Mouse (Mus musculus) midbrain, embryonic 15.5 days (tissue): Measurements from ENCODE around the gene Hdhd3. TPM values are rescaled to one million over a fixed set of nuclear protein-coding genes. Genes with fewer than 3 reads are reported as not detected.
A peak's percentile ranks its signal among the peaks of the same experiment; 100 is the strongest.

Source experiments
- ATAC-seq: fragments of 200-750 bp; cut with Nextera tagmentation; replicated peaks from 2 replicates; pipeline ENCODE4 v1.8.0; 2017; ENCODE audit warnings: moderate TSS enrichment
- H3K27ac ChIP-seq: fragments of 300-500 bp; sonication (generic); 2 replicates; pipeline ENCODE4 v1.5.1; 2015; ENCODE audit warnings: mild to moderate bottlenecking, inconsistent platforms
- H3K27me3 ChIP-seq: fragments of 300-500 bp; sonication (generic); replicated peaks from 2 replicates; pipeline ENCODE4 v1.6.1; 2015; ENCODE audit warnings: inconsistent platforms
- H3K36me3 ChIP-seq: fragments of 300-500 bp; sonication (generic); replicated peaks from 2 replicates; pipeline ENCODE4 v1.6.1; 2015; ENCODE audit warnings: inconsistent platforms
- H3K4me1 ChIP-seq: fragments of 300-500 bp; sonication (generic); 2 replicates; pipeline ENCODE4 v1.6.1; 2015; ENCODE audit warnings: inconsistent platforms
- H3K4me2 ChIP-seq: fragments of 300-500 bp; sonication (generic); 2 replicates; pipeline ENCODE4 v1.6.1; 2015; ENCODE audit warnings: inconsistent platforms, mild to moderate bottlenecking, moderate library complexity
- H3K4me3 ChIP-seq: fragments of 300-500 bp; sonication (generic); 2 replicates; pipeline ENCODE4 v1.5.1; 2015; ENCODE audit warnings: mild to moderate bottlenecking, inconsistent platforms
- H3K9ac ChIP-seq: fragments of 300-500 bp; sonication (generic); 2 replicates; pipeline ENCODE4 v1.6.1; 2015; ENCODE audit warnings: mild to moderate bottlenecking, inconsistent platforms
- H3K9me3 ChIP-seq: fragments of 300-500 bp; sonication (generic); 2 replicates; pipeline ENCODE4 v1.6.1; 2016; ENCODE audit warnings: inconsistent platforms
- whole genome bisulfite sequencing: fragments of 180-500 bp; shearing (Covaris S2); methylation state at CpG from one replicate; pipeline ENCODE4 v1.1.7; 2015; ENCODE audit warnings: mixed read lengths; 5-methylcytosine and 5-hydroxymethylcytosine counted together
- polyA plus RNA-seq: library from polyadenylated mRNA; unstranded; fragments of >200 nt; fragmentation: Nextera tagmentation; extraction: Ambion mirVana; gene quantifications from 2 replicates; pipeline ENCODE4 v1.2.1, GENCODE M21; 2015

Hdhd3 gene
- polyA plus RNA-seq, 1 experiment from 2014 or later: 12.7 TPM

DNA sequence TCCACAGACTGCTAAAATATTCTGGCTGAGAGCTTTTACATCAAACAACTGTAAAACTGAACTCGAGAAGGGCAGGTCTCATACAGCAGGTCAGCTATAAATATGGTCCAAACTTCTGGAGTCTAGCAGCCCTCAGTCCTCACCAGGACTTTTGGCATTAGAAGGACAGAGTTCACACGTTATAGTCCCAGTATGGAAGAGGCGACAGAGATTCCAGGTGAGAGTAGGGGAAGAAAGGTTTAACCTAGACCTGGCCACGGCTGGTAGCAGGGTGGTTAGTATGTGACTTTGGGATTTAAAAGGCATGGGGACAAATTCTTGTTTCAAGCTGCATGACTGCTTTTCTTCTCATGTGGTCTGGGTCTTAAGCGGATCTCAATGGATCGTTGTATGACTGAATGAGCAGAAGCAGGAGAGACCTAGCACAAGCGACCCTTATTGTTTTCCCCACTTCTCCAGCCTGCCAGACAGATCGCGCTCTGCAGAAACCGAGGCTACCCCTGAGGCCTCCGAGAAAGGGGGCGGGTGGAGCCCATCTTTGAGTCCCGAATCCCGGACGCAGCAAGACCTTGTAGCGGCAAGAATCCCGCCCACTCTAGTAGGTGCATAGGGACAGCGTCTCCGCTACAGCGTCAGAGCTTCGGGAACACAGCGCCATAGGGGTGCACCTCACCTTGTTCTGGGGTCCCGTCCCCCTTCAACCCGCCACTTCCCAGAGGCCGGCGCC is 16.0 kb upstream of the Hdhd3 start:
- Histone ChIP-seq H3K9me3 (no peaks in the 10 kb centered on the region), H3K27me3 (no peaks in the 10 kb centered on the region), H3K36me3 (no peaks in the 10 kb centered on the region), H3K27ac (peak overlapping the region; percentile 79), H3K4me3 (peak overlapping the region; percentile 82), H3K4me2 (peak overlapping the region; percentile 79), H3K9ac (peak overlapping the region; percentile 91), H3K4me1 (peaks cover 31% of the 10 kb centered on the region)
- peak; percentile 85 for ATAC-seq
- under 1% methylated on average over 26 of the region's 26 CpGs for WGBS

DNA sequence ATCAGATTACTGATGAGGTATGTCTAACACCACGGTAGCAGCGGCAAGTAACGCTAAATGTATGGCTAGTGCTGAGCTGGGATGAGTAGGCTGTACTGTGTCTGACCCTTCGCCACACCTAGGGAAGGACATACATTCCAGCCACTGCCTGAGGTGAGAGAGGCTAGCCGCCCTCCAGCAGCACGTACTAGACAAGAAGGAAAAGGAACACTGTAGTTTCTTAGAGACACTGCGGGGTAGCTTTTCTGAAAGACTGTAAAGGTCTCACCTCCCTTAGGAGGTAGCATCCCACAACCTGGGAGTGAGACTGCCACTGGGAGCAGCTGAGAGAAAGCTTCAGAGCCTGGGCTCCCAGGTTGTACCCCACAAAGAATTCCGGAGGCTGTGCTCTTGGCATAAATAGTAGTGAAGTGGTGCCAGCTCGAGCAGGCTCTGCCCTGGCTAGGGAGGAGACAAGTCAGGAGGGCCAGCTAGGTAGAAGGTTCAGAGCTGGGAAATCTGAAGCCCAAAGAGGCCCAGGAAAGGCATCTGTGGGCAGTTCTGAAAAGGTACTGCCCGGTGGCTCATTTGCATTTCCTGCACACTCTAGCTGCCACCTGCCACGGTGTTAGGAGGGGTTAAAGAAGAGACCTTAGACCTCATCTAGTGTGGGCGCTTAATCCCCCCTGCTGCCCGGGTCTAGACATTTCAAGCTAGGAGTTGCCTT is 15.3 kb upstream of the Hdhd3 start:
- 0 out of 2 replicates have a peak, but pooled peaks have one; percentile 6 for ATAC-seq
- H3K9me3 ChIP-seq: no peaks in the 10 kb centered on the region
- H3K27ac ChIP-seq: 0 out of 2 replicates have a peak overlapping the region, but pooled peaks have one; percentile 79
- H3K4me3 ChIP-seq: peak overlapping the region; percentile 82
- H3K27me3 ChIP-seq: no peaks in the 10 kb centered on the region
- peak overlapping the region; percentile 91 for H3K9ac ChIP-seq
- peaks cover under 1% of the 10 kb centered on the region; the same call in 1 of the 2 replicates for H3K36me3 ChIP-seq
- H3K4me1 ChIP-seq: peaks cover 23% of the 10 kb centered on the region
- 53% methylated on average over 13 of the region's 13 CpGs for WGBS
- peak overlapping the region; percentile 79 for H3K4me2 ChIP-seq

DNA sequence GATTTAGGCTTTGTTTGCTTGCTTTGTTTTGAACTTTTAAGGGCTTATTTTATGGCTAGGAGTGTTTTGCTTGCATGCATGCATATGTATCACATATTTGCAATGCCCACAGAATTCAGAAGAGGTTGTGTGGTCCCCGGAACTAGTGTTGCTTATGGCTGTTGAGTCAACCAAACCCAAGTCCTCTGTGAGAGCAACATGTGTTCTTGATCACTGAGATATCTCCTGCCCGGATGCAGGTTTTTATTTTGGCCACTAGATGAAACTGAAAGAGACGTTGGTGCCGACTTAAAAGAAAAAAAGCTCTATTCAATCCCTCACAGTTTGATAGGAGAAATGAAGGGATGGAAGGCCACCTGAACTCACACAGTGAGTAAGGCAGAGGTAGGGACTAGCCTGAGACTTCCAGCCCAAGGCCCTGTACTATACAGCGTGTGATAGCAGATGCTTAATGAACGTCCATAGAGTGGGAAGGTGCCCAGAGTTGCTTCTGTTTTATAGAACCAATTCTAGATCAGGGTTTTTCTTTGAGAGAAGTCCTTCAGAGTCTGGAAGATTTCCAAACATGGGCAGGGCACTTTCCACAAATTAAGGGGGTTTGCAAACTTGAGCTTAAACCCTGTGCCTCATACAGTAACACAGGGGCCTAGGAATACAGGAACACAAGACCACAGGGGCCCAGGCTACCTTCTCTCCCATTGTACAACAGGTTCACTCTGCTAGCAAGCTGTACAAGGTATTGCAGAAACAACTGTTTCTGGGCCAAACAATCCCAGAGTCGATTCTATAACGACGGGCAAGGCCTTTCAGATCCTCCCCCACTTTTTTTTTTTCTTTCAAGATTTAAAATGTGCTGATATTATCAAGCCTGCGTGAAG is 14.5 kb upstream of the Hdhd3 start:
- Histone ChIP-seq H3K9me3 (no peaks in the 10 kb centered on the region), H3K9ac (no peak overlapping the region), H3K4me3 (no peak overlapping the region), H3K4me1 (peaks cover 22% of the 10 kb centered on the region), H3K4me2 (no peak overlapping the region), H3K27ac (no peak overlapping the region), H3K27me3 (no peaks in the 10 kb centered on the region), H3K36me3 (peaks cover 9% of the 10 kb centered on the region; the same call in 1 of the 2 replicates)
- ATAC-seq: no peak
- 83% methylated on average over 10 of the region's 10 CpGs for WGBS

DNA sequence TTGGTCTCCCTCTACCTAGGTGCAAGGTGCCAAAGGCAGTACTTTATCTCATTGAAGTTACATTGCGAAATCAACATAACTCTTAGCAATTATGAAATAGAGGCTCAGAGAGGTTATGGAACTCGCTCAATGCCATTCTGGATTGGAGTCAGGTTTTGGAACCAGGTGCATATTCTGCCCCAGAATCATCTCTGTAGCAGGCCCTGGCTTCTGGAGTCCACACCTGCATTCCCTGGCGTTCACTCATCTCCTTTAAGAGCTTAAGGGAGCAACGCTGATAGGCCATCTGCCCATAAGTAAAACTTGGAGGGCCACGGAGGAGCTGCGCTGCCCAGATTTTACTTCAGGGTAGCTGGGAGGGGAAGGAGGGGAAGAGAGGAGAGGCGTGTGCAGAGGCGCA is 13.8 kb upstream of the Hdhd3 start:
- no peak for ATAC-seq
- no peaks in the 10 kb centered on the region for H3K9me3 ChIP-seq
- no peak overlapping the region for H3K4me2 ChIP-seq
- peaks cover 22% of the 10 kb centered on the region for H3K4me1 ChIP-seq
- no peak overlapping the region for H3K9ac ChIP-seq
- peaks cover 15% of the 10 kb centered on the region; the same call in 1 of the 2 replicates for H3K36me3 ChIP-seq
- H3K4me3 ChIP-seq: no peak overlapping the region
- H3K27me3 ChIP-seq: no peaks in the 10 kb centered on the region
- WGBS: 93% methylated on average over 8 of the region's 8 CpGs
- H3K27ac ChIP-seq: no peak overlapping the region

DNA sequence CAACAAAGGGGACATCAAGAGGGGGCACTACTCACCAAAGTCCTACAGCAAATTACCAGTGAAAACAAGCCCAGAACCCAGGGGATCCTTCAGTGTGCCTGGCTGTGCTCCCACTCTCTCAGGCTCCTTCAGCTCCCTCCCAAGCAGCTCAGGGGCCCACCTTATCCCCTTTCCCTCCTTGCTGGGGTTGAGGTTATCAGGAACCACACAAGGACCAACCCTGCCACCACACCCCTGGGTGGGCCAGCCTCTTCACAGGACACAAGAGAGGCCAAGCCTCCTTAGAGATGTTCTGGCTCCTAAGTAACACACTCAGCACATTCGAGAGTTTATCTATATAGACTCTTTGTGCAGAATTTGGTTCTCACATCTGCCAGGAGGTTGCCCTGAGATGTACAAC is 13.3 kb upstream of the Hdhd3 start:
- peaks cover 19% of the 10 kb centered on the region for H3K36me3 ChIP-seq
- H3K4me1 ChIP-seq: peaks cover 22% of the 10 kb centered on the region
- H3K4me2 ChIP-seq: no peak overlapping the region
- no peaks in the 10 kb centered on the region for H3K27me3 ChIP-seq
- H3K9ac ChIP-seq: no peak overlapping the region
- H3K27ac ChIP-seq: no peak overlapping the region
- WGBS: 97% methylated on average over 1 of the region's 1 CpGs
- no peaks in the 10 kb centered on the region for H3K9me3 ChIP-seq
- no peak for ATAC-seq
- H3K4me3 ChIP-seq: no peak overlapping the region

DNA sequence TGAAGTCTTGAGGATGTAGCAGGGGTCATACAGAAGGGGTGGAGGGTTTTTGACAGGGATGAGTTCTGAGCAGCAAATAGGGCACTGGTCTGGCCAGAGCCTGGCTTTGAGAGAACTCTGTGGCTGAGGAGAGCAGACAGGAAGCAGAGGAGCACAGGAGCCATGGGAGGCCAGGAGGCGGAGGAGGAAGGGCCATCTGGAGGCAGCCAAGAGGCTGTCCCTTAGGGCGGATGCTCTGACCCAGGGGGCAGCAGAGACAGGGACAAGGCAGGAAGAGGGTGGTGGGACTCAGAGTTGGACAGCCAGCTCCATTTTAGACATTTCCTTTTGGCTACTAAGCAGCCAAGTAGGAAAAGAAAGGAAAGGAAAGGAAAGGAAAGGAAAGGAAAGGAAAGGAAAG is 12.8 kb upstream of the Hdhd3 start:
- no peak for ATAC-seq

DNA sequence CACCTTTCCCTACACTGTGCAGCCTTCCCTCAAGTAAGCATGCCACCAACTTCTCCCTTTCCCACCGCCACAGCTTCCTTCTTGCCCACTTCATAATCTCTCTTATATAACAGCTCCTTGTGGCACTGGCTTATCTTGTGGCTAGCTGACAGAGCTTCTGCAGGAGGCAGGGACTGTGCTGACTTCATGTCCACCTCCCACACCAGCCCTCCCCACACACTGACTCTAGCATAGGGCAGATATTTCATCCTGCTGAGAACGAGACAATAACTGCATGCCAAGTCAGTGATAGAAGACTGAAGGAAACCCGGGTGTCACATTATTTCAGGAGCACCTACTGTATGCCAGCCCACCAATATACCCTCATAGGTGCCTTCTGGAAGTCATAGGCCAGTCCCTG is 12.2 kb upstream of the Hdhd3 start:
- no peak for ATAC-seq
- Histone ChIP-seq H3K9ac (no peak overlapping the region), H3K9me3 (no peaks in the 10 kb centered on the region)

More for the DNA sequence above, 12.8 kb upstream of the Hdhd3 start:
- Histone ChIP-seq H3K27me3 (no peaks in the 10 kb centered on the region), H3K4me1 (peaks cover 22% of the 10 kb centered on the region), H3K4me3 (no peak overlapping the region), H3K27ac (no peak overlapping the region), H3K9ac (no peak overlapping the region), H3K9me3 (no peaks in the 10 kb centered on the region), H3K4me2 (no peak overlapping the region), H3K36me3 (peaks cover 24% of the 10 kb centered on the region)
- 40% methylated on average over 2 of the region's 2 CpGs for WGBS

DNA sequence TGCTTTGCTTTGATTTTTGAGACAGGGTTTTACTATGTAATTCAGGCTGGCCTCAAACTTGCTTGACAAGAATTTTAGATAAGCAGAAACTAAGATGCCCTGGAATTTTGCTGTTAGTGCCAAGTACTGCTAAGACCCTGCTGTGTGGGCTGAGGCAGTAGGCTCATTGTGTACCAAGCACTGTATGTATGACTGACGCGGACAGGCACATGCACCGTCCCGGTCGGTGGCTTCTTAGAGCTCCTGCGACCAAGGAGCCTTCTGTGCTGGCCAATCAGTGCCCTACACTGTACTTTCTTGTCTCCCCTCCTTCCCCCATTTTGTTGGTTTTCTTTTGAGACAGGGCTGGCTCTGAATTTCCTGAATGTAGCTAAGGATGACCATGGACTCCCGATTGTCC is 11.7 kb upstream of the Hdhd3 start:
- H3K4me1 ChIP-seq: peaks cover 13% of the 10 kb centered on the region
- H3K27me3 ChIP-seq: no peaks in the 10 kb centered on the region
- ATAC-seq: no peak
- no peak overlapping the region for H3K4me2 ChIP-seq
- H3K9me3 ChIP-seq: no peaks in the 10 kb centered on the region
- 91% methylated on average over 7 of the region's 7 CpGs for WGBS
- H3K27ac ChIP-seq: no peak overlapping the region
- H3K9ac ChIP-seq: no peak overlapping the region
- no peak overlapping the region for H3K4me3 ChIP-seq
- H3K36me3 ChIP-seq: peaks cover 33% of the 10 kb centered on the region

More for the DNA sequence above, 12.2 kb upstream of the Hdhd3 start:
- Histone ChIP-seq H3K4me1 (peaks cover 18% of the 10 kb centered on the region), H3K4me3 (no peak overlapping the region), H3K36me3 (peaks cover 29% of the 10 kb centered on the region), H3K27me3 (no peaks in the 10 kb centered on the region), H3K4me2 (no peak overlapping the region), H3K27ac (no peak overlapping the region)
- 82% methylated on average over 3 of the region's 3 CpGs for WGBS

DNA sequence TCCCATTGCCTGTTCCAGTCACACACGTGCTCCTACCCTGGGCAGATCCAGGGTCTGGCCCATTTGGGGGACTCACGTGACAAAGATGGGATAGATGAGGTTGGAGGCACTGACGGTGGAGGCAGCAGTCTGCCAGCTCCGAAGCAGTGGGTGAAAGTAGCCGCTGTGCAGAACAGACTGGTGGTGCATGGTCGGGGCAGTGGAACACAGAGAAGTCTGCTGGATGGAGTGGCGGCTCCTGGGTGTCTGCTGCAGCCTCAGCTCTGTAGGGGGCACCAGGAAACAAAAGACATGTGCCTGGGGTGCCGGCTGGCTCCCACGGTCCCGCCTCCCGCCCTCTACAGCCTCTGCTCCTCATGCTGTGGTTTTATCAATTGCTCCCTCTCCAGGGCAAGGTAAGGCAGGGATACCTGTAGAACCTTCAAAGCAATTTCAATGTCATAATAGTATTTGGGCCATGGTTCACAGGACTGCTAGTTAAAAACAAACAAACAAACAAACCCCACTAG is 10.8 kb upstream of the Hdhd3 start:
- ATAC-seq: no peak
- H3K9ac ChIP-seq: no peak overlapping the region
- H3K4me2 ChIP-seq: no peak overlapping the region
- H3K4me1 ChIP-seq: peaks cover 11% of the 10 kb centered on the region
- H3K4me3 ChIP-seq: no peak overlapping the region
- H3K9me3 ChIP-seq: no peaks in the 10 kb centered on the region
- WGBS: 52% methylated on average over 11 of the region's 11 CpGs
- H3K27ac ChIP-seq: no peak overlapping the region
- H3K36me3 ChIP-seq: peaks cover 43% of the 10 kb centered on the region
- H3K27me3 ChIP-seq: no peaks in the 10 kb centered on the region

DNA sequence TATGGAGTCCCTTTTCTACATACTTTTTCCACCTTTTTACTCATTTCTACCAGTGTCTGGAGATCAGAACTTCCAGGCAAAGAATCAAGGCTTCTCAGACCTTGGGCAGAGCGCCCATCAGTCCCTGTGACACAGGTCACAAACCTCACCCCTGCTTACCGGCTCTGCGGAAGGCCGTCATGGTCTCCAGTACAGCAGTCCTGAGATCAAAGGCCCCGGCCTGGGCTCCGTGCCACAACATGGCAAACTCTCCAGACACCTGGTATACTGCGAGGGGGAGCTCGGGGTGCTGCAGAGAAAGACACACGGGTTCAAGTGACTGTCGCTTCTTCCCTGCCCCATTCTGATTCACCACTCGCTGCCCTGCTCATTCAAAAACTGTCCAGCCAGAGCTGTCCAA is 6.7 kb upstream of the Hdhd3 start:
- Histone ChIP-seq H3K4me1 (no peaks in the 10 kb centered on the region), H3K27ac (no peak overlapping the region), H3K9me3 (no peaks in the 10 kb centered on the region), H3K4me2 (no peak overlapping the region), H3K4me3 (no peak overlapping the region), H3K27me3 (no peaks in the 10 kb centered on the region), H3K9ac (no peak overlapping the region), H3K36me3 (peaks cover 56% of the 10 kb centered on the region)
- 92% methylated on average over 11 of the region's 11 CpGs for WGBS
- no peak for ATAC-seq

DNA sequence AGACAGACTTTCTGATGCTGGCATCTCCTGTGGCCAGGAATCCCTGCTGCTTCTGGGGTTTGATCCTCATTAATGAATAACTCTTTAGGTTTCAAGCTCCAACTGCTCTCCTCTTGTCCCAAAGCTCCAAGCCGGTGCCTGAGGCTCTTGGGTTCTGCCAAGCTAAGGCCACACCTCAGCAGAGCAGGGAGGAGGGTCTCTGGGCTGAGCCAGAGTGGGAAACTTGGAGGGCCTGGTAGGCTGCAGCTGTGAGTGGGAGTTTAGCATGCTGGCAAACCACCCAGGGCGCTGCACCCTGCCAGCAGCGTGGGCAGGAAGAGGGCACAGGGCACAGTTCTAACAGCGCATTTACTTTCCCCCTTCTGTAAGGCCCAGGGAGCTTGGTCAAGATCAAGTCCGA is 5.6 kb upstream of the Hdhd3 start:
- no peak for ATAC-seq
- peaks cover 56% of the 10 kb centered on the region for H3K36me3 ChIP-seq
- no peak overlapping the region for H3K27ac ChIP-seq
- H3K27me3 ChIP-seq: no peaks in the 10 kb centered on the region
- WGBS: 93% methylated on average over 5 of the region's 5 CpGs
- no peaks in the 10 kb centered on the region for H3K4me1 ChIP-seq
- no peak overlapping the region for H3K4me2 ChIP-seq
- no peaks in the 10 kb centered on the region for H3K9me3 ChIP-seq
- H3K4me3 ChIP-seq: no peak overlapping the region
- no peak overlapping the region for H3K9ac ChIP-seq

DNA sequence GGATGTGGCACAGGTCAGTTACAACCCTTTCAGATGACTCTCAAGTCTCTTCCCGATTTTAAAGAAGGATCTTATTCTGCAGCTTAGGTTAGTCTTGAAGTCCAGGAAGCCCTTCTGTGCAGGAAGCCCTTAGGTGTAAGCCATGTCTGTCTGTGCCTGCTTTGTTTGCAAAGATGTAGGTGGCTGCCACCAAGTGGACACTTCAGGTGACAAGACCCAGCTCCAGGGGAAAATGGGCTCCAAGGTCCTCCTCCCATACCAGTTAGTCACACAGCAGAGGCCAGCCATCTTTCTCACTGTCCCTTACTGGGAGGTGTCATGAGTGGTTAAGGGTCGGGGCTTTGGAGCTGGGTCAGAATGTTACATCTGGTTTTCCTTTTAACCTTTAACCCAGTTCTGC is 3.5 kb upstream of the Hdhd3 start:
- Histone ChIP-seq H3K27ac (no peak overlapping the region), H3K9ac (no peak overlapping the region), H3K36me3 (peaks cover 39% of the 10 kb centered on the region), H3K4me2 (no peak overlapping the region), H3K4me1 (0 out of 2 replicates have a peak, but pooled peaks cover 2% of the 10 kb centered on the region), H3K9me3 (no peaks in the 10 kb centered on the region), H3K4me3 (no peak overlapping the region), H3K27me3 (no peaks in the 10 kb centered on the region)
- no peak for ATAC-seq
- WGBS: 80% methylated on average over 2 of the region's 2 CpGs
